Mouse (Mus musculus) cerebellum, adult 8-10 months (tissue): ENCODE measurements around the gene Vmn1r60.
"Not testable (repeated sequence)": the region's sequence is repeated elsewhere in the genome, so short reads cannot be mapped to it uniquely, and the experiment has no call there.

Experiments used
- DNase-seq: peaks from one replicate; pipeline ENCODE4 v3.0.0; 2022

Gene Vmn1r60

GRCm38 (mm10) chr7:5547217-5547616, at the start of gene Vmn1r60:
TSS of gene Vmn1r60 (minus strand) at chr7:5547317.
- not testable (repeated sequence) for DNase-seq

GRCm38 (mm10) chr7:5540770-5541436, 6.2 kb downstream of the Vmn1r60 start:
- not testable (repeated sequence) for DNase-seq

- DNase-seq, result not testable (repeated sequence)
These were observed 53.3 kb downstream of the Vmn1r60 start, which contains the start of gene Vmn2r28 for GRCm38 (mm10) chr7:5493856-5494255. TSS of gene Vmn2r28 (minus strand) at chr7:5493956.
